Mouse (Mus musculus): ENCODE measurements around the gene Aldh2. TPM values are rescaled to one million over a fixed set of nuclear protein-coding genes. Genes with fewer than 3 reads are reported as not detected.
"Not testable (repeated sequence)": the region's sequence is repeated elsewhere in the genome, so short reads cannot be mapped to it uniquely, and the experiment has no call there.

Aldh2 gene
- polyA plus RNA-seq, 1 experiment from 2014 or later: 38.3 TPM

DNA sequence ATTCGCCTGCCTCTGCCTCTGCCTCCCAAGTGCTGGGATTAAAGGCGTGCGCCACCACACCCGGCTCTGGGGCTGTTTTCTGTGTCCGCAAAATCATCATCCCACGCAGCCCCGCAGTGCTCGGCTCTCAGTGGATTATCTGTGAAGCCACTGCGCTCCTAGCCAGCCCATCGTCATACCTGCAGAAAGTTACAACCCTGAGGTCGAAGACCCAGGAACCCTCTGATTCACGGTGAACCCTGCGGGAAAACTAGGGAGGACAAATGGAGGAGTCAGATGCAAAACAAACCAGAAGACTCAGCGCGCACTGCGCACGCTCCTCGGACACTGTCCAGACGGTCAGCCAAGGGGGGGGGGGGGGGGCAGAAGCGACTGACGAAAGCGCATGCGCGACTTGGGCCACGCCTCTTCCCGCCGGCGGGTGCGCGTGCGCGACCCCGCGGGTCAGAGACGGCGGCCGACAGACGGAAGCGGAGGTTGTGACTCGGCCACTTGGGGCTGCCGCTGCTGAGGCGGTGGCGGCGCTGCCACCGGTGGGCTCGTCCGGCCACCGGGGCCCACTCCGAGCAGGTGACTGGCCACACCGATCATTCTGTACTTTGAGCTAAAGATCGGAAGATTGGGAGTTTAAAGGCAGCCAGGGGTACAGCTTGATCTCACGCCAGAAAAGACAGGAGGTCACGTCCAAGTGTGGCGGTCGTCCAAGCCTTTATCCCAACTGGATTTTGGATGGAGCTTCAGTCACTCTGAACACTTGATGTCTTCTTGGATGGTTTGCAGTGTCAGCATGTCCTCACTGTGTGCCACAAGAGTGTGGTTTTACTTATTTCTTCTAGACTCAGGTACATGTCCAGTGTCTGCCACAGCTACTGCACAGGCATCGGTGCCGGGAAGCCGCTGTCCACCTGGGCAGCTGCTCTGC lies 25.2 kb upstream of the Aldh2 start, which contains the start of gene Acad12:
Acad12 (minus strand) TSS at position 347 of the 922 bp plus-strand sequence.
- under 1% methylated on average over 52 of the region's 58 CpGs for WGBS
- ATAC-seq (peak; percentile 86), DNase-seq (ENCODE audit: low spot score) (peak; percentile 85)

DNA sequence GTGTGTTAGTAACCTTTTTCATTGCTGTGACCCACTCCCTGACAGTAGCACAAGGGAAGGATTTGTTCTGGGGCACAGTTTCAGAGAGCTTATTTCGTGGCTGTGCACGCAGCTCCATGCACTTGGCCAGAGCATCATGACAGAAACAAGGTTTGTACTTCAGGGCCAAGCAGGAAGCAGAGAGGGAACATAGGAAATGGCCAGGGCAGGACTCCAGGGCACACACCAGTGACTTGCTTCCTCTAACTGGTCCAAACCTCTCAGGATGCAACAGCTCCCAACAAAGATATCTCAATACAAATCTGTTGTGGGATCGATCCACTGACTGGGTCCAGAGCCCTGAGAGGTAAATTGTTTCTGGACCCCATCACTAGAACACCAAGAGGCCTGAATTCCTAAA lies 21.3 kb upstream of the Aldh2 start:
- not testable (repeated sequence) for H3K27me3 ChIP-seq (replicated peaks; ENCODE audit: control insufficient read depth, insufficient read depth, low read length); H3K9ac ChIP-seq (ENCODE audit: low read length); ATAC-seq; H3K4me2 ChIP-seq (ENCODE audit: low read length); H3K36me3 ChIP-seq (ENCODE audit: control insufficient read depth, insufficient read depth, low read length); DNase-seq (ENCODE audit: low spot score); H3K27ac ChIP-seq (ENCODE audit: low read depth, low read length); H3K9me3 ChIP-seq (replicated peaks; ENCODE audit: control insufficient read depth, low read length); H3K4me3 ChIP-seq (ENCODE audit: low read depth, low read length); H3K4me1 ChIP-seq (ENCODE audit: control insufficient read depth, insufficient read depth, low read length)
- 79% methylated on average over 3 of the region's 3 CpGs for WGBS

More for the DNA sequence above, 25.2 kb upstream of the Aldh2 start, which contains the start of gene Acad12:
- Histone ChIP-seq H3K4me3 (ENCODE audit: low read depth, low read length) (peak within 1 kb of the TSS; percentile 76), H3K4me2 (ENCODE audit: low read length) (peak within 1 kb of the TSS; percentile 81), H3K4me1 (ENCODE audit: control insufficient read depth, insufficient read depth, low read length) (peaks cover 6% of the 10 kb centered on the region; the same call in 1 of the 2 replicates), H3K9ac (ENCODE audit: low read length) (peak within 1 kb of the TSS; percentile 87), H3K27me3 (replicated peaks; ENCODE audit: control insufficient read depth, insufficient read depth, low read length) (no peaks in the 10 kb centered on the region), H3K36me3 (ENCODE audit: control insufficient read depth, insufficient read depth, low read length) (no peaks in the 10 kb centered on the region), H3K9me3 (replicated peaks; ENCODE audit: control insufficient read depth, low read length) (no peaks in the 10 kb centered on the region), H3K27ac (ENCODE audit: low read depth, low read length) (peak within 1 kb of the TSS; percentile 66; the same call in 1 of the 2 replicates)

DNA sequence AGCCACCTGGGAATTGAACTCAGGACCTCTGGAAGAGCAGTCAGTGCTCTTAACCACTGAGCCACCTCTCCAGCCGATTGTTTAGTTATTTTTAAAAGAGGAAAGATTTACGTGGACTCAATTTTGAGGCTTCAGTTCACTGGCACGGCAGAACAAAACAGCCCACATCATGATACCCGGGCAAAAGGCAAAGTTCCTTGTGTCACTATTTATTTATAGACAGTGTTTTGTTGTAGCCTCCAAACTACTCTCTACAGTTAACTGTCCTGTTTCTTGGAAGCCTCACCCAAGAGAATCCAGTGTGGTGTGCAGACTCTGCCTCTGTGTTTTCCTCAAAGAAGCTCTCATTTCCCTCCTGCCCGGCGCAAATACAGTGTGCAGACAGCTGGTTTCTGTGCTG lies 18.4 kb upstream of the Aldh2 start:
- no peak for ATAC-seq
- WGBS: 87% methylated on average over 6 of the region's 6 CpGs
- no peak overlapping the region for H3K9ac ChIP-seq (ENCODE audit: low read length)
- no peak overlapping the region for H3K4me3 ChIP-seq (ENCODE audit: low read depth, low read length)
- no peaks in the 10 kb centered on the region for H3K4me1 ChIP-seq (ENCODE audit: control insufficient read depth, insufficient read depth, low read length)
- no peaks in the 10 kb centered on the region for H3K9me3 ChIP-seq (replicated peaks; ENCODE audit: control insufficient read depth, low read length)
- no peaks in the 10 kb centered on the region for H3K36me3 ChIP-seq (ENCODE audit: control insufficient read depth, insufficient read depth, low read length)
- H3K27ac ChIP-seq (ENCODE audit: low read depth, low read length): no peak overlapping the region
- no peak for DNase-seq (ENCODE audit: low spot score)
- no peaks in the 10 kb centered on the region for H3K27me3 ChIP-seq (replicated peaks; ENCODE audit: control insufficient read depth, insufficient read depth, low read length)
- no peak overlapping the region for H3K4me2 ChIP-seq (ENCODE audit: low read length)

DNA sequence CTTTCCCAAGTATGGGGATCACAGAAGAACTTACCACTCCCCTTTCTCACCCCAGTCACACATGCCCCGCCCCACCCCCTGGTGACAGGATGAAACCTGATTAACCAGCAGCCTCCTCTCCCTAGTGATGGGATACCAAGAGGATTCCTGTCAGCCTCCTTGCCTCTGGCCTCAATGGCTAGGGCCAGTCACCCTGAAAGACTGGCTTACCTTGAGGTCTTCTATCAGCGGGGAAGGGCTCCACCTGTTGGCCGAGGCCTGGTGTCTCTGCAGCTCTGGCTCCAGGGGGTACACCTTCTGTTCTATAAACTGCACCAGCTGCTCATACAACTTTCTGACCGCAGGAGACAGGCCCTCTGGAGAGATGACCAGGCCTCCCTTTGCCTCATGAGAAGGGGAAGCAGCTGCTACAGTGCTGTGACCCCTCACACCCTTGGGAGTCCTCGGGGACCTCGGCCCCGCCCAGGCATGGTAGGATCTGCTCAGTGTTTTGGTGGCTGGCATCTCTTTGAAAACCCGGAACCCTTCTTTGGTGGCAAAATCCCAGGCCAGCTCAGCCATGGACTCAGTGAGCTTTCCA lies 16.0 kb upstream of the Aldh2 start:
- H3K9me3 ChIP-seq (replicated peaks; ENCODE audit: control insufficient read depth, low read length); H3K4me1 ChIP-seq (ENCODE audit: control insufficient read depth, insufficient read depth, low read length); H3K9ac ChIP-seq (ENCODE audit: low read length); H3K27me3 ChIP-seq (replicated peaks; ENCODE audit: control insufficient read depth, insufficient read depth, low read length); H3K4me2 ChIP-seq (ENCODE audit: low read length); ATAC-seq; H3K4me3 ChIP-seq (ENCODE audit: low read depth, low read length); DNase-seq (ENCODE audit: low spot score); H3K27ac ChIP-seq (ENCODE audit: low read depth, low read length); H3K36me3 ChIP-seq (ENCODE audit: control insufficient read depth, insufficient read depth, low read length): not testable (repeated sequence)
- WGBS: 52% methylated on average over 8 of the region's 8 CpGs

DNA sequence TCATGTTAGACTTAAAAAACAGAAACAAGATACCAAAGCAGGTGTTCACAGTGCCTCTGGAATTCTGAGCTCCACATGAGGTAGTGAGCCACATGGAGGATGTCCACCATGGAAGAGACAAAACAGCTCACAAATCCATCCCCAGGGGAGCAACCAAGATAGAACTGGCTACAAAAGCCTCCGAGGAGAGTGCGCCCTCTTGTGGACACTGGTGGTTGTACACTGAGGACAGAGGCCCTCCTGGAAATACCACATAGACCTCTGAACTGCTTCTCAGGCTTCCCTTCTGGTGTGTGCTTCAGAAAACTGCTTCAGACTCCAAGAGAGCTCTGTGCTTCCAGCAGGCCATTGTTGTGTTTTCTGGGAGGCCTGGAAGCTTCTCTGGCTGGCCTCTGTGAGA lies 12.5 kb upstream of the Aldh2 start:
- Histone ChIP-seq H3K27me3 (replicated peaks; ENCODE audit: control insufficient read depth, insufficient read depth, low read length) (no peaks in the 10 kb centered on the region), H3K4me3 (ENCODE audit: low read depth, low read length) (no peak overlapping the region), H3K4me2 (ENCODE audit: low read length) (no peak overlapping the region), H3K27ac (ENCODE audit: low read depth, low read length) (no peak overlapping the region), H3K9me3 (replicated peaks; ENCODE audit: control insufficient read depth, low read length) (no peaks in the 10 kb centered on the region), H3K9ac (ENCODE audit: low read length) (no peak overlapping the region), H3K36me3 (ENCODE audit: control insufficient read depth, insufficient read depth, low read length) (no peaks in the 10 kb centered on the region), H3K4me1 (ENCODE audit: control insufficient read depth, insufficient read depth, low read length) (no peaks in the 10 kb centered on the region)
- ATAC-seq (no peak), DNase-seq (ENCODE audit: low spot score) (peak; percentile 65)
- WGBS: 0% methylated on average over 2 of the region's 2 CpGs

DNA sequence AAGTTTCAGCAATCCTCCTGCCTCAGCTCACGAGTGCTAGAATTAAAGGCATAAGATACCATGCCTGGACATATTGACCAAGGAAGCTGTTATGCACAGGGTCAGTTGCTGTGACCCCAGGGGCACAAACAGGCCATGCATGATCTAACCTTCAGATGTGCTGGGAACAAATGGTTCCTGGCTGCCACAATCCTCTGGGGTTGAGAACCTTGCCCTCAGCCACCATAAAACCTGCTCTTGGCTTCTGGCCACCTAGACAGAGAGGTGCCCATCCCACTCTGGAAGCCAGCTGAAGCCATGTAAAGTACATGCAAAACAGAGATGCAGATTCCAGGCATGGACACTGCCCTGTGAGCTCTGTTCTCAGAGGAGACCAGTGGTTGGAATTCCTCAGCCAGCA lies 10.2 kb upstream of the Aldh2 start:
- H3K4me2 ChIP-seq (ENCODE audit: low read length); H3K27ac ChIP-seq (ENCODE audit: low read depth, low read length); H3K27me3 ChIP-seq (replicated peaks; ENCODE audit: control insufficient read depth, insufficient read depth, low read length); H3K9ac ChIP-seq (ENCODE audit: low read length); H3K9me3 ChIP-seq (replicated peaks; ENCODE audit: control insufficient read depth, low read length); H3K4me3 ChIP-seq (ENCODE audit: low read depth, low read length); DNase-seq (ENCODE audit: low spot score); H3K36me3 ChIP-seq (ENCODE audit: control insufficient read depth, insufficient read depth, low read length); ATAC-seq; H3K4me1 ChIP-seq (ENCODE audit: control insufficient read depth, insufficient read depth, low read length): not testable (repeated sequence)
- 69% methylated on average over 1 of the region's 1 CpGs for WGBS

DNA sequence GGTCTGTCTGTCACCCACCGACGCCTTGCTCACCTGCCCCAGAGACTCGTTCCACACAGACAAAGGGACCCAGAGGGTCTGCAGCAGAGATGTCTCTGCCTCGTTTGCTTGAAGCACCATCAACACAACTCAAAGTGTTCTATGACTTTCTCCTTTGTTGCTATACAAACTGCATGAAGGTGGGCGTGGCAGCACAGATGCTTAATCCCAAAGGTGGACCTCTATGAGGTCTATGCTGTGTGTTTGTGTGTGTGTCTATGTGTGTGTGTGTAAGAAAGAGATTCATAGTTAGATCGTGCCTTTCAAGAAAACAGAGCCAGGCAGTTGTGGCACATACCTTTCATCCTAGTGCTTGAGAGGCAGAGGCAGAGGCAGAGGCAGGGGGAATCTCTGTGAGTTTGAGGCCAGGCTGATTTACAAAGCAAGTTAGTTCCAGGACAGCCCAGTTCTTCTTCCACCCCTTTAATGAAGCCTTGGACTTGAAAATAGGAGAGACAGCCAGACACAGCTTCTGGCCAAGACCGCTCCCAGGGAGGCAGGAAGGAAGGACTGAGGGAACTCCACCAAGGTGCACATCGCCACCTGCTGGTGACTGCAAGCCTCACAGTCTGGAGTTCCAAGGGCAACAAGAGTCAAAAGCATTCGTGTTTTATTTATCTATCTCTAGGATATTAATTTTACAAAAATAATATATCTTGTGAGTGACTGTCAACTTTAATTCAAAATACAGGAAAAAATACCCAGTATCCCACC lies 8.1 kb upstream of the Aldh2 start:
- H3K4me2 ChIP-seq (ENCODE audit: low read length): no peak overlapping the region
- DNase-seq (ENCODE audit: low spot score) (peak; percentile 88), ATAC-seq (peak; percentile 20; the same call in 1 of the 2 replicates)
- no peaks in the 10 kb centered on the region for H3K9me3 ChIP-seq (replicated peaks; ENCODE audit: control insufficient read depth, low read length)
- no peak overlapping the region for H3K9ac ChIP-seq (ENCODE audit: low read length)
- H3K4me3 ChIP-seq (ENCODE audit: low read depth, low read length): no peak overlapping the region
- H3K4me1 ChIP-seq (ENCODE audit: control insufficient read depth, insufficient read depth, low read length): no peaks in the 10 kb centered on the region
- 34% methylated on average over 9 of the region's 9 CpGs for WGBS
- H3K27me3 ChIP-seq (replicated peaks; ENCODE audit: control insufficient read depth, insufficient read depth, low read length): no peaks in the 10 kb centered on the region
- H3K27ac ChIP-seq (ENCODE audit: low read depth, low read length): no peak overlapping the region
- H3K36me3 ChIP-seq (ENCODE audit: control insufficient read depth, insufficient read depth, low read length): no peaks in the 10 kb centered on the region

DNA sequence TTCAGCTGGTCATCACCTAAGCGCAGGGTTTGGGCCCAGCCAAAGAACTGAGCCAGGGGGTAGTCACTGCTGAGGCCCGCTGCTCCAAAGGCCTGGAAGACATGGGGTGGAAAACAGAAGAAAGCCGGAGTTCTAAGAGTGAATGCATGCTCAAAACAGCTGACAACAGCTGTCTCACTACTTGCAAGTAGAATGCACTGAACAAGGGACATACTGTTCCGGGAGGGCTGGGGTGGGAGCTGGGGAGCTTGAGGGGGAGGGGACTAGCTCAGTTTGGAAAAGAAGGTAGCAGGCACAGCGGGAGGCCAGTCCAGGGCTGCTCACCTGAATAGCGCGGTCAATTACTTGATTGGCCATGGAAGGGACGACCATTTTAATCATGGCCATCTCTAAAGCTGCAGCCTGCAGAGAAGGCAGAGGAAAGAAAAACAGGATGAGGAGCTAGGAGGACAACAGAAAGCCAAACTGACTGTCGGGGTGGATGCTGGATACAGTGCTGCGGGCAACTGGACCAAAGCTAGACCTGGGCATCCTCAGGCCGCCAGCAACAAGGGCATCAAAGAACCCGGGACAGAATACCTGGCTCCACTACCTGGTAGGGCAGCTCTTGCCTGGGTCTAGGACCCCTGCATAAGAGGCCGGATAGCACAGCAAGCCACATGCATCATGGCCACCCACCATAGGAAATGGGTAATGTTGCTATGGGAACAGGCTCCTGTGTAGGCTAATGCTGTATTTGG lies 5.4 kb upstream of the Aldh2 start:
- Histone ChIP-seq H3K36me3 (ENCODE audit: control insufficient read depth, insufficient read depth, low read length) (no peaks in the 10 kb centered on the region), H3K27me3 (replicated peaks; ENCODE audit: control insufficient read depth, insufficient read depth, low read length) (no peaks in the 10 kb centered on the region), H3K9me3 (replicated peaks; ENCODE audit: control insufficient read depth, low read length) (no peaks in the 10 kb centered on the region), H3K4me2 (ENCODE audit: low read length) (no peak overlapping the region), H3K4me1 (ENCODE audit: control insufficient read depth, insufficient read depth, low read length) (peaks cover 3% of the 10 kb centered on the region; the same call in 1 of the 2 replicates), H3K4me3 (ENCODE audit: low read depth, low read length) (no peak overlapping the region), H3K9ac (ENCODE audit: low read length) (no peak overlapping the region), H3K27ac (ENCODE audit: low read depth, low read length) (no peak overlapping the region)
- 56% methylated on average over 13 of the region's 13 CpGs for WGBS
- DNase-seq (ENCODE audit: low spot score) (no peak), ATAC-seq (no peak)

All from forebrain, embryonic 14.5 days (tissue).